Mouse (Mus musculus): ENCODE results near the gene Raver2.

GRCm38 (mm10) chr4:101194170-101194569, 125.4 kb downstream of the Raver2 start:
- TF ChIP-seq EP300 (IDR thresholded peaks at IDR 0.05; ENCODE audit: low read length) (no peak), TCF12 (IDR thresholded peaks at IDR 0.05; ENCODE audit: low read depth, low read length) (no peak), IRF4 (IDR thresholded peaks at IDR 0.05; ENCODE audit: low read depth, low read length) (no peak), NELFE (IDR thresholded peaks at IDR 0.05; ENCODE audit: low read depth, low read length) (no peak), ZKSCAN1 (IDR thresholded peaks at IDR 0.05; ENCODE audit: borderline replicate concordance, low read depth, low read length) (no peak)
